Mouse (Mus musculus): ENCODE measurements around the gene Gm7879.

DNA sequence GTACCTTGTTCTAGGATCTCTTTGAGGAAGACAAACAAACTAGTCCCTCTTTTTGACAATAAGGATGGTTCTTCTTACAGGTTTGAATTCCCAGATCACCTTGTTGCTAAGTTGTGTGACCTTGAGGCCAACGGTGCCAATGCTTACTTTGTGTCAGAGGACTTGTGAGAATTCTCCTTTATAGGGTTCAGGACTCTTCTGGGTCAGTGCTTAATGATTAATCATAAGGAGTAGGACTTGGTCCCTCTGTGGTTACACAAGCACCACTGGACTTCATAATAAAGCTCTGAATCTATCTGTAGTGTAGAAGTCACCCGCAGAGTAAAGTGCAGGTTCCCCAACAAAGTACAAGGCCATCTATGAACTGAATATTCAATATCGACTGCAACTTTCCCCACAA lies 8.3 kb upstream of the Gm7879 start:
- TF ChIP-seq CTCF (IDR thresholded peaks at IDR 0.05; ENCODE audit: insufficient read depth, low read length) (no peak), POLR2A (IDR thresholded peaks at IDR 0.05; ENCODE audit: borderline replicate concordance, extremely low read depth, low read depth, low read length) (no peak)
